Mouse (Mus musculus) heart, adult 10 weeks (tissue): Measurements from ENCODE around the gene Btbd35f20. TPM values are rescaled to one million over a fixed set of nuclear protein-coding genes. Genes with fewer than 3 reads are reported as not detected.

Source experiments
- polyA plus RNA-seq: library from polyadenylated mRNA; stranded (reverse); fragments of 350-450 nt; fragmentation: Illumina TruSeq; extraction: RNeasy Lipid Tissue Mini Kit (QIAGEN cat#74804); gene quantifications from one replicate; pipeline ENCODE4 v1.2.3, GENCODE M21; 2014; ENCODE audit warnings: low read depth, low replicate concordance

Btbd35f20 gene
- polyA plus RNA-seq: not detected

DNA sequence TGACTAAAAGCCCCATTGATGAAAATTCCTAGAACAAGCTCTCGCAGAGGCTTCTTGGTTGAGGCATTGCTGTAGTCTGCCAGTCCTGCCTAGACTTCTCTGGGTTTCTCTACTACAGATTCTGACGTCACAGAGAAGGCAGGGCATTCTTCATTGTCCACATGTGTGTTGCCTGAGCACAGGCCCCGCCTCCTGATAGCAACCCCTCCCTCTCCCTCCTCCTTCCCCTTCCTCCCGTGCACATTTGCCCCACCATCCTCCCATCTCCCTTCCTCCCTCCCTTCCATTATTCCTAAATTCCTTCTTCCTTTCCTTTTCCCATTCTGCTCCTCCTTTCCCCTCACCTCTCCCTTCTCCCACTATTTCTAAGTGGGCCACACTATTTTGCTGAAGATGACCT, at the start of gene Btbd35f20:
Gene Btbd35f20 (minus strand): TSS at position 101 of the 400 bp plus-strand sequence.

Other genes with a start within 250 kb of the Btbd35f20 start
- not detected for gene Btbd35f28, start 94.7 kb downstream of the Btbd35f20 start, polyA plus RNA-seq
- not detected for gene Btbd35f17, start 79.4 kb upstream of the Btbd35f20 start, polyA plus RNA-seq